Mouse (Mus musculus) layer of hippocampus, adult 9-10 months (tissue): ENCODE data around the gene Olfr243.
"Not testable (repeated sequence)": the region's sequence is repeated elsewhere in the genome, so short reads cannot be mapped to it uniquely, and the experiment has no call there.

Experiments
- DNase-seq: peaks from one replicate; pipeline ENCODE4 v3.0.0; 2022; ENCODE audit warnings: low spot score

Gene Olfr243

DNA sequence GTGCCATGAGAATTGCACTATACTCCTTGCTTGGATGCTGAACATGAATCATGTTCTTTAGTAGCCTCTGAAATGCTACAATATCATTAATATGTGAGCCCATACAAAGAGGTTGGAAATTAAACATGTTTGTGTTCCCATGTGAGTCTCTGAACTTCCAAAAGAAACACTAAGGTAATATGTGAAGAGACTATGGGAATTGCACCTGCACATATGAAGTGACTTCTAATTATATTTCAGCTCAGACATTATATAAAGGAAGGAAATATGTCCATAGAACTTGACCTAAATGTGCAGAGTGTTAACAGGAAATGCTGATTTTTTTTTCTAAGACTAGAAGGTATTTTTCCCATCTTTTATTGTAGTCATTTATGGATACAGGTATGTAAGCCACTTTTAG is at the start of gene Olfr243:
Gene Olfr243, plus strand, starts transcription at position 301 of the 400 bp plus-strand sequence.
- no peak for DNase-seq

DNA sequence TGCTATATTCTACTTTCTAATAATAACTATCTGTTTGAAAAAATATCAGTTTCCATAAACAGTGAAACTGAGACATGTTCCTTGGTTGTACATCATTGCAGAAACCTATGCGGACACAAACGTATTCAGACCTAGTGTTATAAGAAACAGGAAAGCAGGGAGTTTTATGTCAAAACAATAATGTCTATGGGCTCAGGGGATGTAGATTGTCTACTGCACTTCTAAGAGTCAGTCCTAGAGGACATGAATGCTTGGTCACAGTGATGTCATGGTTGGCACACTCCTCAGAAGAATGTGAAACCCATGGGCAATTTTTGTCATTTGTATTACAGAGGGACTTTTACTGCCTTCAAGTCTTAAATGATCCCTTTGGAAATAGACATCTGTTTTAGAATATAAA is 43.4 kb upstream of the Olfr243 start, which contains the start of gene Olfr624:
Gene Olfr624, minus strand, starts transcription at position 101 of the 400 bp plus-strand sequence.
- no peak for DNase-seq

DNA sequence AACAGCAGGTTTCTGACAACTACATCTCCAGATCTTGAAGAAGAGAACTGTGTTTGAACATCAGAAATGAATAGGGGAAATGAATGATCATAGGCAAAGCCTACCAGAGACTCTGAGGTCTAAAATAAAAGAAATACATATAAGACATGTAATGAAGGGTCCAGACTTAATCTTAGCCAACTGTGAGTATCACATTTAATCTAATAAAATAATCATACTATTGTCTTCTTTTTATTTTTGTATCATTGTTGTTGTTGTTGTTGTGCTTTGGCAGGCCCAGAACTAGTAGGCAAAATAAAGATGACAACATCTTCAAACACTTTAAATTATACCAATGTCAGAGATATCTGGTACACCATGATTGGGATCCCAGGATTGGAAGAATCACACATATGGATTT is 32.1 kb upstream of the Olfr243 start, which contains the start of gene Olfr625-ps1:
Gene Olfr625-ps1, plus strand, starts transcription at position 301 of the 400 bp plus-strand sequence.
- no peak for DNase-seq

DNA sequence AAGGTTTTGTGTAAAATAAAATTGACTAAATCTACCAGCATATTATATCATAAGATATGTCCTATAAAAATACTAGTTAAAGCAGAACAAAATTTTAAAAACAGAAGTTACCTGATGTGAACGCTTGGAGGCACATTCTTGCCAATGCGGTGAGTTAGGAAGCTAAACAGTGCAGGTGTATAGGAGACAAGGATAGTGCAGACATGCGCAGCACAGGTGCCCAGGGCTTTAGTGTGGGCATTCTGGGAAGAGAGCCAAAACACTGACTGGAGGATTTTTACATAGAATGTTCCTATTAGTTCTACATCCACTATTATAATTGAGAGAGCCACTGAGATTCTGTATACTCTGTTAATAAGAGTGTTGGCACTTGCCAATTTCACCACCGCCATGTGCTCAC is 15.0 kb upstream of the Olfr243 start:
- no peak for DNase-seq

DNA sequence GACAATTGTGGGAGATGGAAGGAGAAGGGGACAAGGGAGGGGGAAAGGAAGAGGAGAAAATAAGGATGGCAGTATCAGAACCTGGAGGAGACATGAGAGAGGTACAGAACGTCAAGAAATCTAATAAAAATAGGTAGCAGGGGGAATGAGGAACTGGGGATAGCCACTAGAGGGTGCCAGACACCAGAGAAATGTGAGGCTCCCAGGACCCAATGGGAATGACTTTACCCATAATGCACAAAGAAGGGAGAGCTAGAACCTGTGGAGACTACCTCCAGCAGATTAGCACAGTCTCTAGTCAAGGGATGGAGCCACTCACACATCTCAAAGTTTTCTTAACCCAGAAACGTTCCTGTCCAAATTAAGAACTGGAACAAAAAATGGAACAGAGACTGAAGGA is 2.4 kb upstream of the Olfr243 start:
- DNase-seq: no peak

DNA sequence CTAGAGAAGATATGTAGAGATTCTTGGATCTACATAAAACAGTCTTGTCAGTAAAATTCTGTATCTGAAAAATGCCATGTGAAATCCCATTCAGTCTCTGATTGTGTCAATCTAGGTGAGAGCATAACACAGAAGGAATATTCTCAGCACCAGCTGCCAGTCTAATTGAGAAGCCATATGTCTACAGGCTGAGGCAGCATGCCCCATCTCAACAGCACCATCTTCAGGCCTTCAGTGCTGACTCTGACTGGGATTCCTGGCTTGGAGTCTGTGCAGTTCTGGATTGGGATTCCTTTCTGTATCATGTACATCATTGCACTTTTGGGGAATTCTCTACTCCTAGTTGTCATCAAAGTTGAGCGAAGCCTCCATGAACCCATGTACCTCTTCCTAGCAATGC is 1.9 kb downstream of the Olfr243 start:
- peak; percentile 1 for DNase-seq

DNA sequence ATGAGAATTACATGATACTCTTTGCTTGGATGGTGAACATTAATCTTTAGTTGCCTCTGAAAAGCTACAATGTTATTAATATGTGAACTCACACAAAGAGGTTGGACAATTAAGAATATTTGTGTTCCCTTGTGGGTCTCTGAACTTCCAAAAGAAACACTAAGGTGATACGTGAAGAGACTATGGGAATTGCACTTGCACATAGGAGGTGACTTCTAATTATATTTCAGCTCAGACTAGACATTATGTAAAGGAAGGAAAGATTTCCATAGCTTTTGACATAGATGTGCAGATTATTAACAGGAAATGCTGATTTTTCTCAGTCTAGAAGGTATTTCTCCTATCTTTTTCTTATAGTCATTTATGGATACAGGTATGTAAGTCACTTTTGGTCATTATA is 15.6 kb downstream of the Olfr243 start, which contains the start of gene Olfr628:
Gene Olfr628, plus strand, starts transcription at position 301 of the 400 bp plus-strand sequence.
- no peak for DNase-seq

DNA sequence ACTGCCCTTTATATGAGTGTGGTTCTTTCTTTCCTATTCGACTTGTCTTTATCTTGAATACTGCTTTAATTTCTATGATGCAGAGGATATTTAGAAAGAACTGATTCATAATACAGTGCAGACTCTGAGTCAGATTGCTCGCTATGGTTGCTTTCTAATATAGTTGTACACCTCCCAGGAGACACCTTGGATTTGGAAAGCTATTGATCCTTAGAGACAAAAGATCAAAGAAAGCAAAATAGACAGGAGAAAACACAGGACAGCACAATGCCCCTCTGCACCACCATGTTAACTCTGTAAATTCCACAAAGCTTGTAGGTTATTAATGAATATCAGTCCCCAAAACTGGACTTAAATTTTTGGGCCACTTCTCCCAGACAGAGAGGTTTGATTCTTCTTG is 30.4 kb downstream of the Olfr243 start, which contains the start of gene Olfr629:
Gene Olfr629, minus strand, starts transcription at position 101 of the 400 bp plus-strand sequence.
- no peak for DNase-seq

DNA sequence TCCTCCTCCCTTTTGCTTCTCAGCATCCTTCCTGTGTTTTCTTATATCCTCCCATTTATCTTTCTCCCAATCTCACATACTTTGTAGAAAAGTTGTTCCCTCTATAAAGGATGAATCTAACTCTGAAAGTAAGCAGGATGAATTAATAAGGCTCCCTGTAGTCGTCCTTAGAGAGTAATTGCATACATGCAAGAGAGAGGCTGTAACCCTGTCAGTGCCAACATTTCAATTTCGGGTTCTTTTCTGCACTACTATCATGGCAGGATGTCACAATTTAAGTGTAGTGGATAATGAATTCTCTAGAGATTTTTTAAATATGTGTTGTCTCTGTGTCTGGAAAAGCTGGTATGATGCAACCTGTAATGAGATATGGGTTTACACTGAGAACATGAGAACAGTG is 42.8 kb downstream of the Olfr243 start, which contains the start of gene Olfr630:
Gene Olfr630, minus strand, starts transcription at position 101 of the 400 bp plus-strand sequence.
- DNase-seq: no peak

DNA sequence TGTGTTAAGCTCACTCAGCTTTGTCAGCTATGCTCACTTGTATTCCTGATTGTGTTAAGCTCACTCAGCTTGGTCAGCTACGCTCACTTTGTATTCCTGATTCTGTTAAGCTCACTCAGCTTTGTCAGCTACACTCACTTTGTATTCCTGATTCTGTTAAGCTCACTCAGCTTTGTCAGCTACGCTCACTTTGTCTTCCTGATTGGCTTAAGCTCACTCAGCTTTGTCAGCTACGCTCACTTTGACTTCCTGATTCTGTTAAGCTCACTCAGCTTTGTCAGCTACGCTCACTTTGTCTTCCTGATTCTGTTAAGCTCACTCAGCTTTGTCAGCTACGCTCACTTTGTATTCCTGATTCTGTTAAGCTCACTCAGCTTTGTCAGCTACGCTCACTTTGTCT is 47.7 kb downstream of the Olfr243 start:
- not testable (repeated sequence) for DNase-seq

DNA sequence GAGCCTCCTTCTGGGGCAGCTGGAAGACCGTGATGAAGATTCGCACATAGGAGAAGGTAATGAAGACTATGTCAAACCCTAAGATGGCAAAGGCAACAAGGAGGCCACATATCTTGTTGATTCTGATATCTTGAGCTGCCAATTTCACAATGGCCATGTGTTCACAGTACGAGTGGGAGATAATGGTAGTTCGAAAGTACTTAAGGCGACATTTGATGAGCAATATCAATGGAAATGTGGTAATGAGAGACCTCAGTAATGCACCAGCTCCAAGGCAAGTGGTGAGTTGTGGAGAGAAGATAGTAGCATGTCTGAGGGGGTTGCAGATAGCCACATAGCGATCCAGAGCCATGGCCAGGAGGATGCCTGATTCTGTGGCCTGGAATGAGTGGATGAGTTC is 53.2 kb downstream of the Olfr243 start:
- DNase-seq: not testable (repeated sequence)
